Mouse (Mus musculus): ENCODE results near the gene Rpusd2.
A peak's percentile ranks its signal among the peaks of the same experiment; 100 is the strongest.

Gene Rpusd2

GRCm38 (mm10) chr2:119032191-119032590 is 2.4 kb upstream of the Rpusd2 start:
- no peak for DNase-seq (ENCODE audit: low spot score in 2 of 2)

DNA sequence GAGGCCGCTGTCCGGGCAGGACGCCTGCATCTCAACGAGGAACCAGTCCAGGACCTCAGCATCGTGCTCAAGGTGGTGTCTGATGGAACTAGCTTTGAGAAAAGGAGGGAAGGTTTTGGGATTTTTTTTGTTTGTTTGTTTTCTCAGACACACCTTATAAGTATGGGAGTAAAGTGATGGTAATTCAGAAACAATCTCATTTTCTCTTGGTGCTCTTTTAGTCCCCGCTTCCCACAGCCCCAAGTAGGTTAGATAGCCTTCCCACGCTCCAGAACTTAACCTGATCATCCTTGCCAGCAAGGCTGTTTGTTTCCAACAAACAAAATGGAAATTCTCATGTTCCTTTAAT is 781 bp downstream of the Rpusd2 start:
- DNase-seq (ENCODE audit: low spot score in 2 of 2) = no peak

- no peak for DNase-seq (ENCODE audit: low spot score in 2 of 2)
These were observed 6.3 kb downstream of the Rpusd2 start for GRCm38 (mm10) chr2:119040882-119041281.

DNA sequence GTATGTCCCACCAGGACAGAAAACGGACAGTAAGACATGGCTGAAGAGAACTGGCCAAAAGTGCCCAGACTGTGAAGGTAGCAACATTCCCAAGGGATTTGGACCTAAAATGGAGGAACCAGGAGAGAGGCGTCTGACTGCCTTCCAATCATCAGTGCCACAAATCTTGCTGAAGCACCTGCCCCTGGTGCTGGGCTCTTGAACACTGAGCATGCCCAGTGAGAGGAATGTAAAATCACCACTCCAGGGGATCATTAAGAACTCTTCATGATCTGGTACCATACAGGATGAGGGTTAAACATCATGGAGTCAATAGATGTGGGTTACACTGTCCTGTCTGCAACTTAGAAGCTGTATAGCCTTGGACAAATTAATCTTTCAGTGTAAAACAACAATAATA is 10.6 kb downstream of the Rpusd2 start:
- DNase-seq (ENCODE audit: low spot score in 2 of 2) = no peak

GRCm38 (mm10) chr2:119046649-119047611 is 12.3 kb downstream of the Rpusd2 start, which contains the start of gene Knl1:
Knl1 (plus strand) TSS chr2:119047119.
- peak; percentile 95 to 97 for DNase-seq (ENCODE audit: low spot score in 2 of 2)

GRCm38 (mm10) chr2:119047849-119048248 is 13.3 kb downstream of the Rpusd2 start:
- DNase-seq (ENCODE audit: low spot score in 2 of 2) = no peak

GRCm38 (mm10) chr2:119050132-119050650 is 15.6 kb downstream of the Rpusd2 start:
- DNase-seq (ENCODE audit: low spot score in 2 of 2) = no peak

GRCm38 (mm10) chr2:119060139-119060538 is 25.5 kb downstream of the Rpusd2 start:
- DNase-seq (ENCODE audit: low spot score in 2 of 2) = no peak

- no peak for DNase-seq (ENCODE audit: low spot score in 2 of 2)
These were observed 37.8 kb downstream of the Rpusd2 start for GRCm38 (mm10) chr2:119072397-119072796.

- DNase-seq (ENCODE audit: low spot score in 2 of 2) = no peak
These were observed 51.6 kb downstream of the Rpusd2 start for GRCm38 (mm10) chr2:119086156-119086555.
